Mouse (Mus musculus) lung, postnatal 0 days (tissue): ENCODE measurements around the gene Dhrs13. TPM values are rescaled to one million over a fixed set of nuclear protein-coding genes. Genes with fewer than 3 reads are reported as not detected.

Experiments used
- ATAC-seq: fragments of 200-750 bp; cut with Nextera tagmentation; 2 replicates; pipeline ENCODE4 v1.8.0; 2017; ENCODE audit warnings: moderate library complexity
- DNase-seq: peaks from one replicate; pipeline ENCODE4 v3.0.0-alpha.2; 2016; ENCODE audit warnings: low spot score
- H3K27ac ChIP-seq: fragments of 300-500 bp; sonication (generic); 2 replicates; pipeline ENCODE4 v1.5.1; 2014; ENCODE audit warnings: antibody characterized with exemption, mild to moderate bottlenecking, low read length, mixed read lengths
- H3K27me3 ChIP-seq: fragments of 300-500 bp; sonication (generic); replicated peaks from 2 replicates; pipeline ENCODE4 v1.6.1; 2014; ENCODE audit warnings: low read length, mixed read lengths; ENCODE audit not compliant: insufficient read depth
- H3K36me3 ChIP-seq: fragments of 300-500 bp; sonication (generic); 2 replicates; pipeline ENCODE4 v1.6.1; 2014; ENCODE audit warnings: low read length, mixed read lengths; ENCODE audit not compliant: insufficient read depth
- H3K4me1 ChIP-seq: fragments of 300-500 bp; sonication (generic); 2 replicates; pipeline ENCODE4 v1.6.1; 2014; ENCODE audit warnings: antibody characterized with exemption, low read depth, low read length, mixed read lengths; ENCODE audit not compliant: insufficient read depth
- H3K4me2 ChIP-seq: fragments of 300-500 bp; sonication (generic); replicated peaks from 2 replicates; pipeline ENCODE4 v1.6.1; 2014; ENCODE audit warnings: low read depth, mild to moderate bottlenecking, low read length, moderate library complexity, mixed read lengths
- H3K4me3 ChIP-seq: fragments of 300-500 bp; sonication (generic); 2 replicates; pipeline ENCODE4 v1.5.1; 2014; ENCODE audit warnings: low read depth, low read length
- H3K9ac ChIP-seq: fragments of 300-500 bp; sonication (generic); replicated peaks from 2 replicates; pipeline ENCODE4 v1.6.1; 2014; ENCODE audit warnings: low read depth, mild to moderate bottlenecking
- H3K9me3 ChIP-seq: fragments of 300-500 bp; sonication (generic); 2 replicates; pipeline ENCODE4 v1.6.1; 2016; ENCODE audit warnings: low read length, mixed read lengths
- CTCF ChIP-seq: IDR thresholded peaks from 2 replicates; pipeline ENCODE4 v1.5.1; 2016; ENCODE audit warnings: antibody characterized with exemption, mild to moderate bottlenecking
- EP300 ChIP-seq: IDR thresholded peaks from 2 replicates; pipeline ENCODE4 v1.6.1; 2016; ENCODE audit warnings: antibody characterized with exemption, mild to moderate bottlenecking, control low read depth
- WGBS: fragments of 180-500 bp; shearing (Covaris S2); extraction: QIAGEN DNeasy Blood & Tissue Kit; methylation state at CpG from one replicate; pipeline ENCODE4 v1.1.7; 2014; 5-methylcytosine and 5-hydroxymethylcytosine counted together
- polyA plus RNA-seq: library from polyadenylated mRNA; unstranded; fragments of >200 nt; fragmentation: Nextera tagmentation; extraction: Ambion mirVana; gene quantifications from 2 replicates; pipeline ENCODE4 v1.2.1, GENCODE M21; 2015

Gene Dhrs13
- polyA plus RNA-seq, 1 experiment from 2014 or later = 9.4 TPM

DNA sequence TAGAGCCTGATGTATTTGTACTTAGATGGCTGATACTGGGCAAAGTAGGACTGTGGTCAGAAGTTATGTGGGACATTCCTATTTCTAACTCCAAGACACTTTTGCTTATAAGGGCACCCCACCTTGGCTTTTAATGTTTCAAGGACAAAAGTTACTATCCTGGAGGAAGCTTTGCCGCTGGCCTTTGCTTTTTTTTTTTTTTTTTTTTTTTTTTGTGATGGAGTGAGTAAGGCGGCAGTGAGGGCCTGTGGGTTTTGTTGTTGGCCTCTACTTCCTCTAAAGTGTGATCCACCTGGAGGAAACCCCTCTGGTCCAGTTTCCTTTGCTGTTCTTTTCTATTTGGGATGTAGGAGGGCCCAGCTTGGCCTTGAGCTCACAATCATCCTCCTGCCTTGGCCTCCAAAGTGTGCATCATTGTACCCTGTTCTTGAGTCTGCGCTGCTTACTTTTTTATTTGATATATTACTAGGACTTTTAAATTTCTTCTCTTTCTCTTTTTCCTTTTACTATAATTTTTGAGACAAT lies 46.5 kb upstream of the Dhrs13 start:
- H3K4me3 ChIP-seq = peak overlapping the region; percentile 99; the same call in 1 of the 2 replicates
- no peak for DNase-seq
- peaks cover 8% of the 10 kb centered on the region; the same call in 1 of the 2 replicates for H3K4me1 ChIP-seq
- peak overlapping the region; percentile 96; the same call in 1 of the 2 replicates for H3K9ac ChIP-seq
- no peak for ATAC-seq
- TF ChIP-seq EP300 (no peak), CTCF (no peak)
- H3K27me3 ChIP-seq = no peaks in the 10 kb centered on the region
- 59% methylated on average over 3 of the region's 3 CpGs for WGBS
- peak overlapping the region; percentile 94; the same call in 1 of the 2 replicates for H3K27ac ChIP-seq
- H3K36me3 ChIP-seq = 0 out of 2 replicates have a peak, but pooled peaks cover 6% of the 10 kb centered on the region
- H3K9me3 ChIP-seq = no peaks in the 10 kb centered on the region
- H3K4me2 ChIP-seq = peak overlapping the region; percentile 93

DNA sequence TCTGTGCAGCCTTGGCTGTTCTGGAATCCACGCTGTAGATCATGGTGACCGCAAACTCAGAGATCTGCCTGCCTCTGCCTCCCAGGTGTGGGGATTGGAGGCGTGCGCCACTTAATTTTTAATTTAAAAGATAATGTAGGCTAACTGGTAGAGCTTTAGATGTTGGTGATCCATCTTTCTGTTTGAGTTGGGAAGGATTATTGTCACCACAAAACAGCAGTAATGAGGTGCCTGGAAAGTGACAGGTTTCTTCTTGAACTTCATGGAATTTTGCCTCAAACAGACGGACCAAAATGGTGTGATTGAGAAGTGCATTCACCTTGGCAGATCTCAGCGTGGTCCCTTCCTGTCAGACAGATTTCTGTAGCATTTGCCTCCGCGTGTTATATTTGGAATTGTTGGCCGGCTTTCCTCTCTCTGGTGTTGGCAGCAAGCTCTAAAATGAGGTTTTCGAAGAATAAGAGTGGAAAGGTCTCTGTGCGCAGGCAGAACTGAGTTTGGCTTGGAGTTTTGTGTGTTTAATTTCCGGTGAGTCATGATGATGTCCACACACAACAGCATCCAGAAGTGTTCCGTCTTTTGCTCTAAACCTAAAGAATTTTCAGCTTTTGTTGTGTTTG lies 42.9 kb upstream of the Dhrs13 start:
- WGBS = 70% methylated on average over 13 of the region's 13 CpGs
- no peaks in the 10 kb centered on the region for H3K27me3 ChIP-seq
- H3K4me2 ChIP-seq = no peak overlapping the region
- H3K27ac ChIP-seq = no peak overlapping the region
- H3K4me1 ChIP-seq = 0 out of 2 replicates have a peak, but pooled peaks cover 4% of the 10 kb centered on the region
- H3K9me3 ChIP-seq = no peaks in the 10 kb centered on the region
- no peak; the same call in 1 of the 2 replicates for TF ChIP-seq EP300
- no peak for TF ChIP-seq CTCF
- ATAC-seq (no peak), DNase-seq (peak; percentile 61)
- no peak overlapping the region for H3K4me3 ChIP-seq
- H3K9ac ChIP-seq = no peak overlapping the region
- 0 out of 2 replicates have a peak, but pooled peaks cover 6% of the 10 kb centered on the region for H3K36me3 ChIP-seq

DNA sequence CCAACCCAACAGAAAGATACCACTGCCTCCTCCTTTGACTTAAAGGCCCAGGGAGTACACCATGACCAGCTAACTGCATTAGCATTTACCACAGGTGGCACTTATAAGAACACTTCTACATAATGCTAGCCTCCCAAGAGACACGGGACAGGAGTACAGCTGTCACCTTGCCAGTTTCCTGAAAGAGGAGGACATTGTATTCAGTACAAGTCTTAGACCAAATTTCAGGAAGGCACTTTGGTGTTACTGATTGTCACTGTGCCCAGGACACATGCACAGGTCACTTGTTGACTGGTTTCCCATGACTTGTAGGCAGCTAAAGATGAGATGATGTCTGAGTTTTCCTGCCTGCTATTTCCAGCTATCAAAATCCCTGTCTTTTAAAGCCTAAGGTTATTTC lies 36.5 kb upstream of the Dhrs13 start:
- Histone ChIP-seq H3K4me2 (no peak overlapping the region), H3K9me3 (no peaks in the 10 kb centered on the region), H3K4me1 (no peaks in the 10 kb centered on the region), H3K27me3 (no peaks in the 10 kb centered on the region), H3K27ac (no peak overlapping the region), H3K4me3 (no peak overlapping the region), H3K36me3 (no peaks in the 10 kb centered on the region), H3K9ac (no peak overlapping the region)
- TF ChIP-seq EP300 (no peak), CTCF (no peak)
- 16% methylated on average over 1 of the region's 1 CpGs for WGBS
- DNase-seq = no peak
- no peak for ATAC-seq

DNA sequence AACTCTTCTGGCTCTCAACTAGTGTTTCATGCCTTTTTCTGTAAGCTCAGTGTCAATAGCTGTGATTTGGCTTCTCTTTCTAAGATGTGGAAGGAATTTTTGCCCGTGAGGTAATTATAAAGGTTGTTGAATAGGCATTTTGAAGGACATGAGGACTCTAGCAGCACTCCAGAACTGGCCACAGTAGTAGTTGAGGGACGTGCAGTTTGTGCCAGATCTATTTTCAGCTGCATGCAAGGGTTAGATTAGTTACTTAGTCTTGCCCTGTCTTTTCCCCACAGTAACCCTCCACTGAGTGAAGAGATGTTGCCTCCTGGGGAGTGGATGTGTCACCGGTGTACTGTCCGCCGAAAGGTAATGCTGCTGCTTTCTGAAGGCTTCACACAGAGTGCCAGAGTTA lies 25.6 kb upstream of the Dhrs13 start:
- DNase-seq (no peak), ATAC-seq (no peak)
- H3K4me2 ChIP-seq = no peak overlapping the region

DNA sequence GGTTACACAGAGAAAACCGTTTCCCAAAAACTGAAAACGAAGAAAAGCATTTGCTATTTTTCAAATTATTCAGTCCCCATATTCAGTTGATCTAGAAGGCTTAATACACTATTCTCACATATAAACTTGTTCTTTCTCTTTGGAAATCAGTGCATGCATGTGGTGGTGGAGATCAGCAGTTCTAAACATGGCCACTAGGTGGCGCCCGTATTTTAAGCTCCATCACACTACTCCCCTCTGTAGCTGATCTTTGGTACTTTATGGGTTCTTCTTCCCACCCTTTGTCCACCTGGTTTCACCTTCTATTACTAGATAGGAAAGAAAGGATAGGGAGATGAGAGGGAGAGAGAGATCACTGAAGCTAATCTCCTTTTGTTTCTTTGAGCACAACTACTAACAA lies 12.4 kb upstream of the Dhrs13 start:
- DNase-seq (peak; percentile 78), ATAC-seq (peak; percentile 57)
- TF ChIP-seq CTCF (peak; percentile 91), EP300 (no peak)
- Histone ChIP-seq H3K27me3 (no peaks in the 10 kb centered on the region), H3K9me3 (no peaks in the 10 kb centered on the region), H3K27ac (no peak overlapping the region), H3K4me3 (no peak overlapping the region), H3K9ac (no peak overlapping the region), H3K4me2 (no peak overlapping the region), H3K36me3 (peaks cover 54% of the 10 kb centered on the region), H3K4me1 (no peaks in the 10 kb centered on the region)
- 16% methylated on average over 4 of the region's 4 CpGs for WGBS

More for the DNA sequence above, 25.6 kb upstream of the Dhrs13 start:
- Histone ChIP-seq H3K36me3 (peaks cover 30% of the 10 kb centered on the region), H3K27ac (no peak overlapping the region), H3K9ac (no peak overlapping the region), H3K27me3 (no peaks in the 10 kb centered on the region), H3K4me3 (no peak overlapping the region), H3K4me1 (no peaks in the 10 kb centered on the region), H3K9me3 (no peaks in the 10 kb centered on the region)
- no peak for TF ChIP-seq EP300
- TF ChIP-seq CTCF = no peak
- WGBS = 84% methylated on average over 5 of the region's 5 CpGs

DNA sequence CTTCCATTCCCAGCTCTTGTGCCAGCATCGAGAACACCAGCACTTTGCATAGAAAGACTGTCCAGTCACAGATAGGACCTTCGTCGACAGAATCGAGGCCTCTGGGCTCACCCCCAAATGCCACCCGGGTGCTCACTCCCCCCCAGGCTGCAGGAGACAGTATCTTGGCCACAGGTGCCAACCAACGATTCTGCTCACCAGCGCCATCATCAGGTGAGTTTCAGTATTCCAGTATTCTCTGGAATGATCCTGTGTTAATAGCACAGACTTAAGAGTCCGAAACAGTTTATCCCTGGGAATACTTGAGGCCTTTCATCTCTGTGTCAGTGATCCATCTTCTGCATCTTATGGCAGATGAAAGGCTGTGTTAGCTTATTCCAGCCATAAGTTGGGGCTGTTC lies 8.5 kb upstream of the Dhrs13 start:
- H3K9me3 ChIP-seq = no peaks in the 10 kb centered on the region
- DNase-seq (peak; percentile 17), ATAC-seq (no peak)
- no peaks in the 10 kb centered on the region for H3K4me1 ChIP-seq
- peaks cover 43% of the 10 kb centered on the region for H3K36me3 ChIP-seq
- no peaks in the 10 kb centered on the region for H3K27me3 ChIP-seq
- no peak overlapping the region for H3K4me3 ChIP-seq
- TF ChIP-seq CTCF (peak; percentile 64), EP300 (no peak)
- no peak overlapping the region for H3K4me2 ChIP-seq
- H3K9ac ChIP-seq = no peak overlapping the region
- 79% methylated on average over 8 of the region's 8 CpGs for WGBS
- H3K27ac ChIP-seq = no peak overlapping the region
